Mouse (Mus musculus) CH12.LX (cell line): Measurements from ENCODE around the gene Asap2. TPM values are rescaled to one million over a fixed set of nuclear protein-coding genes. Genes with fewer than 3 reads are reported as not detected.

Source experiments
- DNase-seq: peaks from one replicate; pipeline ENCODE4 v3.0.0-alpha.2; 2013; ENCODE audit errors: extremely low read depth
- H3K27ac ChIP-seq: 2 replicates; pipeline ENCODE4 v1.5.1; 2012; ENCODE audit warnings: low read depth, mild to moderate bottlenecking, control low read depth, moderate library complexity; ENCODE audit not compliant: insufficient read depth
- H3K27me3 ChIP-seq: replicated peaks from 2 replicates; pipeline ENCODE3; 2012; ENCODE audit warnings: inconsistent platforms
- H3K36me3 ChIP-seq, 2 experiments: replicated peaks in 1 of 2; 2 replicates each; pipeline versions ENCODE3 to v1.6.1; 2012; ENCODE audit warnings: inconsistent platforms in 1 of 2, low read length in 1 of 2, mild to moderate bottlenecking in 1 of 2, mixed read lengths in 1 of 2, moderate library complexity in 1 of 2; ENCODE audit not compliant: control insufficient read depth in 1 of 2, insufficient read depth in 1 of 2
- H3K4me1 ChIP-seq, 2 experiments: 2 replicates each; pipeline ENCODE4 v1.6.1; 2012; ENCODE audit warnings: inconsistent platforms in 1 of 2, moderate library complexity in 1 of 2; ENCODE audit not compliant: insufficient read depth in 2 of 2, control insufficient read depth in 1 of 2
- H3K4me2 ChIP-seq: 2 replicates; pipeline ENCODE4 v1.6.1; 2012; ENCODE audit warnings: low read depth, mild to moderate bottlenecking, control low read depth; ENCODE audit not compliant: poor library complexity, insufficient read depth, severe bottlenecking
- H3K4me3 ChIP-seq, 3 experiments: fragments of 150-350 bp in 1 of 3; sonication (generic) in 1 of 3; replicated peaks in 1 of 3; 2 replicates each; pipeline versions ENCODE3 to v1.5.1; 2011 to 2012; ENCODE audit warnings: low read depth in 2 of 3, low read length in 2 of 3, mild to moderate bottlenecking in 2 of 3, moderate library complexity in 2 of 3, control low read depth in 1 of 3, improper control_type of control experiment in 1 of 3, inconsistent platforms in 1 of 3, mixed read lengths in 1 of 3; ENCODE audit not compliant: poor library complexity in 1 of 3
- H3K79me2 ChIP-seq: replicated peaks from 2 replicates; pipeline ENCODE4 v1.6.1; 2012; ENCODE audit warnings: mild to moderate bottlenecking, moderate library complexity; ENCODE audit not compliant: control insufficient read depth, poor library complexity, insufficient read depth, severe bottlenecking; ENCODE audit errors: extremely low read depth
- H3K9ac ChIP-seq: 2 replicates; pipeline ENCODE4 v1.6.1; 2012; ENCODE audit warnings: low read depth, mild to moderate bottlenecking, control low read depth, moderate library complexity; ENCODE audit not compliant: insufficient read depth
- H3K9me3 ChIP-seq: replicated peaks from 2 replicates; pipeline ENCODE3; 2012; ENCODE audit warnings: low read length, inconsistent platforms, mixed read lengths
- BHLHE40 ChIP-seq: IDR thresholded peaks from 2 replicates; pipeline ENCODE4 v1.6.1; 2011; ENCODE audit warnings: mild to moderate bottlenecking, low read depth, low read length, improper control_type of control experiment
- CHD1 ChIP-seq: IDR thresholded peaks from 2 replicates; pipeline ENCODE4 v1.6.1; 2012; ENCODE audit warnings: low read depth, low read length, improper control_type of control experiment, inconsistent platforms
- EP300 ChIP-seq: IDR thresholded peaks from 2 replicates; pipeline ENCODE4 v1.6.1; 2011; ENCODE audit warnings: low read length, improper control_type of control experiment
- ETS1 ChIP-seq: conservative IDR thresholded peaks from 2 replicates; pipeline ENCODE4 v1.6.1; 2012; ENCODE audit warnings: low read depth, mild to moderate bottlenecking, inconsistent platforms, low read length, improper control_type of control experiment, moderate library complexity
- IRF4 ChIP-seq: IDR thresholded peaks from 2 replicates; pipeline ENCODE4 v1.6.1; 2014; ENCODE audit warnings: low read depth, mild to moderate bottlenecking, inconsistent platforms, low read length, improper control_type of control experiment
- MAX ChIP-seq: IDR thresholded peaks from 2 replicates; pipeline ENCODE4 v1.6.1; 2011; ENCODE audit warnings: low read length, improper control_type of control experiment
- MYC ChIP-seq: IDR thresholded peaks from 2 replicates; pipeline ENCODE4 v1.6.1; 2011; ENCODE audit warnings: low read depth, mild to moderate bottlenecking, improper control_type of control experiment, low read length
- NRF1 ChIP-seq: IDR thresholded peaks from 2 replicates; pipeline ENCODE4 v1.6.1; 2014; ENCODE audit warnings: low read depth, mild to moderate bottlenecking, inconsistent platforms, low read length, improper control_type of control experiment, moderate library complexity
- POLR2A ChIP-seq: IDR thresholded peaks from 2 replicates; pipeline ENCODE4 v1.6.1; 2011; ENCODE audit warnings: low read depth, mild to moderate bottlenecking, improper control_type of control experiment, low read length
- TBP ChIP-seq: conservative IDR thresholded peaks from 2 replicates; pipeline ENCODE4 v1.6.1; 2011; ENCODE audit warnings: low read depth, low read length, improper control_type of control experiment
- TCF12 ChIP-seq: IDR thresholded peaks from 2 replicates; pipeline ENCODE4 v1.6.1; 2014; ENCODE audit warnings: low read depth, mild to moderate bottlenecking, inconsistent platforms, low read length, improper control_type of control experiment
- UBTF ChIP-seq: IDR thresholded peaks from 2 replicates; pipeline ENCODE4 v1.6.1; 2012; ENCODE audit warnings: low read depth, mild to moderate bottlenecking, inconsistent platforms, low read length, improper control_type of control experiment, moderate library complexity
- USF1 ChIP-seq: IDR thresholded peaks from 2 replicates; pipeline ENCODE4 v1.6.1; 2014; ENCODE audit warnings: low read depth, mild to moderate bottlenecking, inconsistent platforms, low read length, improper control_type of control experiment
- ZC3H11A ChIP-seq: IDR thresholded peaks from 2 replicates; pipeline ENCODE4 v1.6.1; 2012; ENCODE audit warnings: low read depth, mild to moderate bottlenecking, inconsistent platforms, low read length, improper control_type of control experiment
- dilution Hi-C: fragments of 300-500 bp; cut with MboI; formaldehyde crosslinking; loops from 2 replicates; pipeline ENCODE4 v1.14.3; 2020; ENCODE audit warnings: low sequenced_read_pairs; ENCODE audit not compliant: extremely low pct_unique_long_range_greater_than_20kb, extremely low pct_ligation_motif_present
- in situ Hi-C: fragments of 300-500 bp; cut with MboI; formaldehyde crosslinking; loops from 3 replicates; pipeline ENCODE4 v1.14.3; 2019; ENCODE audit warnings: low sequenced_read_pairs, low pct_ligation_motif_present, low pct_unique_long_range_greater_than_20kb, mixed read lengths
- polyA plus RNA-seq: library from polyadenylated mRNA; unstranded; fragments of >175 nt; gene quantifications from 2 replicates; pipeline ENCODE4 v1.2.1, GENCODE M21; 2012; ENCODE audit warnings: low read depth; ENCODE audit not compliant: insufficient read length
- total RNA-seq, 2 experiments: library from RNA; depleted of rRNA; stranded (reverse); fragments of 300-350 nt in 1 of 2; fragments of >200 nt in 1 of 2; gene quantifications; 2 replicates each; pipeline ENCODE4 v1.2.3; 2012 to 2014

The Asap2 gene
- total and polyA plus RNA-seq, 3 experiments = 0.17 to 0.64 (median 0.17) TPM

- no peaks in the 10 kb centered on the region for H3K36me3 ChIP-seq
- DNase-seq = peak; percentile 27
- no peaks in the 10 kb centered on the region for H3K9me3 ChIP-seq
- TF ChIP-seq IRF4 (peak; percentile 57), POLR2A (no peak), USF1 (0 out of 2 replicates have a peak, but pooled peaks have one; percentile 11), EP300 (peak; percentile 45), BHLHE40 (peak; percentile 62)
- H3K4me3 ChIP-seq = no peak overlapping the region
- no peak overlapping the region for H3K27ac ChIP-seq
- in situ Hi-C loops = no loop called here
- no peaks in the 10 kb centered on the region for H3K79me2 ChIP-seq
- H3K9ac ChIP-seq = no peak overlapping the region
- H3K4me2 ChIP-seq = no peak overlapping the region
- dilution Hi-C loops = no loop called here
- peaks cover 6 to 15% of the 10 kb centered on the region in 2 experiments; a peak in 3 of 4 replicates for H3K4me1 ChIP-seq
- H3K27me3 ChIP-seq = no peaks in the 10 kb centered on the region
Measured at GRCm38 (mm10) chr12:21128930-21129869, 138.9 kb downstream of the Asap2 start.

- in situ Hi-C loops = no loop called here
- Histone ChIP-seq H3K9ac (no peak overlapping the region), H3K4me2 (no peak overlapping the region), H3K27ac (no peak overlapping the region), H3K4me3 (no peak overlapping the region), H3K36me3 (no peaks in the 10 kb centered on the region), H3K4me1 (peaks cover 6 to 15% of the 10 kb centered on the region in 2 experiments; a peak in 3 of 4 replicates), H3K9me3 (no peaks in the 10 kb centered on the region), H3K79me2 (no peaks in the 10 kb centered on the region), H3K27me3 (no peaks in the 10 kb centered on the region)
- no peak for TF ChIP-seq BHLHE40
- no peak for TF ChIP-seq TCF12
- no peak for TF ChIP-seq ETS1
- no peak for TF ChIP-seq TBP
- TF ChIP-seq CHD1 = no peak
- TF ChIP-seq MYC = no peak
- TF ChIP-seq UBTF = no peak
- no peak for TF ChIP-seq ZC3H11A
- TF ChIP-seq POLR2A = no peak
- no peak for TF ChIP-seq NRF1
- no peak for TF ChIP-seq MAX
- no peak for DNase-seq
- dilution Hi-C loops = no loop called here
Measured at GRCm38 (mm10) chr12:21130274-21130823, 140.1 kb downstream of the Asap2 start.
